Mouse (Mus musculus) kidney, adult 2 months (tissue): ENCODE measurements around the gene Spdef.

Experiments used
- CTCF ChIP-seq: fragments of 200-500 bp; conservative IDR thresholded peaks from 2 replicates; pipeline ENCODE4 v1.5.1; 2011; ENCODE audit warnings: low read depth, mild to moderate bottlenecking, control low read depth, low read length, moderate library complexity, mixed read lengths; ENCODE audit not compliant: insufficient read depth, insufficient read length
- POLR2A ChIP-seq: fragments of 200-500 bp; IDR thresholded peaks from one replicate; pipeline ENCODE4 v1.6.1; 2011; ENCODE audit warnings: low read depth, low read length, control low read depth

DNA sequence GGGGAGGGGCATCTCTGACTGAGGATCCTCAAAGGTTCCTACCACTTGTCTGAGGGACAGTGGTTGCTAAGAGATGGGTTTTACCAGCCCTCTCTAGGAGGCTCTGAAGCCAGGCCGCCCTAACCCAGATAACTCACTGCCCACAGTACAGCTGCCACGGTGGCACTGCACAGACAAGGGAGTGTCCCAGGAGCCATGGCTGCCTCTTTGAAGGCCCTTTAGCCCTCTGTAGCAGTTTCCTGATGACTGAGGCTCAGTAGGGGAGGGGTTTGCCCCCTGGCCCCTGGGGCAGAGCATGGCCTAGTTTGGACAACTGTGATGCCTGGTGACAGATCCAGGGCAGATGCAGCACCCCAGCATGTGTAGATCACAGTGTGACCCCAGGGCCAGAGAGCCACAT is 27.9 kb downstream of the Spdef start:
- no peak for TF ChIP-seq CTCF
- TF ChIP-seq POLR2A, result no peak
